Mouse (Mus musculus) thymus, adult 18-20 months (tissue): ENCODE results near the gene Elovl5.

Source experiments
- DNase-seq, 2 experiments: peaks; one replicate each; pipeline ENCODE4 v3.0.0; 2022; ENCODE audit warnings: mixed read lengths in 2 of 2

Gene Elovl5

DNA sequence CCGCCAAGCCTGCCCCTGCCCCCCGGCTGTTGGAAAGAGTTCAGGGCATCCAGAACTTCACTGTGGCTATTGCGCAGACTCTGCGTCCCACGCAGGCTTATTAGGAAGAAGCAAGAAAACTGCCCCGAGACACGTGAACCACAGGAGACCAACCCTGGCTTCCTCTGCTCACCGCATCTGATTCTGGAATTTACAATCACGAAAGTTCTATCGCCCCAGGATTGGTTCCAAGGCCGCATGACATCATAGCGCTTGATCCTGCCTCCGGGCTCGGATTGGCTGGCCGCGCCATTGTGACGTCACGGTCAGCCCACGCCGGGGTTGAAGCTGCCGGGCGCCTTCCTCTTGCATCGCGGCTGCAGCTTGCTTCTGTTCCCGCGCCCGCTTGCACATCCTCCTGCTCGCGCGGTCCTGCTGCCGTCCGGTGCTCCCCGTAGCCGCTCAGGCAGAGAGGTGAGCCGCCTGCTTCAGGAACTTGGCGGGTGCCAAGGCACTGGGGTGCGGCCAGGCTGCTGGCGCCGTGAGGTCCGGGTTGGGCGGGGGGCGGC lies at the start of gene Elovl5:
Elovl5 (plus strand) TSS at position 291 of the 548 bp plus-strand sequence.
- peak; percentile 93 to 96 for DNase-seq

DNA sequence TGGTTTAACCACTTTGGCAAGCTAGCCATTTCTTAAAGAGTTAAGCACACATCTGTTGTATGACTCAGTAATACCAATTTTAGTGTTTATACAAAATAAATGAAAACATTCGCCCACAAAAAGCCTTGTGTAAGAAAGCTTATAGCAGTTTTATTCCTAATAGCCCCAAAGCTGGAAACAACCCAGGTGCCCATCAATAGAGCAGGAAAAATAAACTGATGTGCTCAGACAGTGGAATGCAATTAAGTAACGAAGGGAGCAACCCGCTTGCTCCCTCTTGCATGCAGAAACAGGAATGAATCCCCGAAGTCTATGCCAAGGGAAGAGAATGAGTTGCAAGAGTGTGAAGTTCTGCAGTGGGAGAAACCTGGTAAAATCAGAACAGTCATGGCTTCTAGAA lies 25.7 kb upstream of the Elovl5 start:
- DNase-seq: no peak

DNA sequence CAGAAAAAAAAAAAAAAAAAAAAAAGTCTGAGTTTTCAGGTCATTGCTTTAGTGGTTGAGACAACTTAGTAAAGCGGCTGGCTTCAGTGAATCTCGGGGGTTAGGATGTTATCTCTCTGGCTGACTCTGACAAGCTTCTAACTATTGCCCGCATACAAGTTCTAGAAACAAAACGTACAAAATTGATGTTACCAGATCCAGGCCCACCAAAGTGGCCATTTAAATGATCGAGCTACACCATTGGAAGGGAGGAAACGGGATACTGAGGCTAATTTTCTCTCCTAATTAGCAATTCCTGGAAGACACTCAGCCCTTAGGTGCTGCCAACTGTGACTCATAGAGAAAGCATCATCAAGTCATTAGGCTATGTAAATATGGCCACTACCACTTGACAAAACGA lies 18.6 kb upstream of the Elovl5 start:
- DNase-seq: no peak

DNA sequence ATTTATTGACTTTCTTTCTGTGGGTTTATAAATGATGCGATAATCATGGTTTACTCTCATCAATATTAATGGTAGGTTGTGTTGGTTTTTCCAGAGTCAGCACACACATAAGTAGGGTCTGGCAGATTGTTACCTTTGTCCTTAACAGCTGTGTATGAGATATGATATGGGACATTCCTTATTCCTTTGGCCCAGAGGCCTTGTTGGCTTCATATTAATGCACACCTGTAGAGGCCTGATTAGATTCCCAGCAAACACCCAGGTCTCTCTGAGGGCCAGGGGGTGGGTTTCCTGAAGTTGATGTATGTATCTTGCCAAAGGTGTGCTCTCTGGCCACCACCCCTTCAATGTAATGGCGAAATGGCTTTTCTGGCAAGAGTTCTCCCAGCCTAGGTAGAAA lies 13.0 kb upstream of the Elovl5 start:
- DNase-seq: no peak

DNA sequence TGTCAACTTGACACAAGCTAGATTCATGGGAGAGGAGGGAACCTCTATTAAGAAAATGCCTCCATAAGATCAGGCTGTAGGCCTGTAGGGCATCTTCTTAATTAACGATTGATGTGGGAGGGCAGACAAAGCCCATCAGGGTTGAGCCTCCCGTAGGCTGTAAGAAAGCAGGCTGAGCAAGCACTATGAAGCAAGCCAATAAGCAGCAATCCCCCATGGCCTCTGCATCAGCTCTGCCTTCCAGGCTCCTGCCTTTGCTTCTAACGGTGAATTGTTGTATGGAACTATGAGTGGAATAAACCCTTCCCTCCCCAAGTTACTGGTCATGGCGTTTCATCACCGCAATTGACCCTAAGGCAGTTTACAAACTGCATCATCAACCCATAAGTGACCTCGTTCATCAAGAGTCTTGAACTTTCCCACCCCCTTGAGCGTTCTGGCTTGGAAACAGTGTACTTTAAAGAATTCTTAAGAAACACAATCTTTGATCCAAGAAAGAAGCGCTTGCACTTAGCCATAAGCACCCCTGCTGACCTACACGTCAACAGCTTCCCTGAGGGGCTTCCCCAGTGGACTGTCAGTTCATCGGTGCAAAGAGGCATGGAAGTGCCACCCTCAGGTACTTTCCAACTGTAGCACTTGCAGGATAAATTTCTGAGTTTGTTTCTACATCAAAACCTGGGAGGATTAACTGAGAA lies 7.4 kb upstream of the Elovl5 start:
- peak in 1 of 2 experiments; percentile 26 for DNase-seq

DNA sequence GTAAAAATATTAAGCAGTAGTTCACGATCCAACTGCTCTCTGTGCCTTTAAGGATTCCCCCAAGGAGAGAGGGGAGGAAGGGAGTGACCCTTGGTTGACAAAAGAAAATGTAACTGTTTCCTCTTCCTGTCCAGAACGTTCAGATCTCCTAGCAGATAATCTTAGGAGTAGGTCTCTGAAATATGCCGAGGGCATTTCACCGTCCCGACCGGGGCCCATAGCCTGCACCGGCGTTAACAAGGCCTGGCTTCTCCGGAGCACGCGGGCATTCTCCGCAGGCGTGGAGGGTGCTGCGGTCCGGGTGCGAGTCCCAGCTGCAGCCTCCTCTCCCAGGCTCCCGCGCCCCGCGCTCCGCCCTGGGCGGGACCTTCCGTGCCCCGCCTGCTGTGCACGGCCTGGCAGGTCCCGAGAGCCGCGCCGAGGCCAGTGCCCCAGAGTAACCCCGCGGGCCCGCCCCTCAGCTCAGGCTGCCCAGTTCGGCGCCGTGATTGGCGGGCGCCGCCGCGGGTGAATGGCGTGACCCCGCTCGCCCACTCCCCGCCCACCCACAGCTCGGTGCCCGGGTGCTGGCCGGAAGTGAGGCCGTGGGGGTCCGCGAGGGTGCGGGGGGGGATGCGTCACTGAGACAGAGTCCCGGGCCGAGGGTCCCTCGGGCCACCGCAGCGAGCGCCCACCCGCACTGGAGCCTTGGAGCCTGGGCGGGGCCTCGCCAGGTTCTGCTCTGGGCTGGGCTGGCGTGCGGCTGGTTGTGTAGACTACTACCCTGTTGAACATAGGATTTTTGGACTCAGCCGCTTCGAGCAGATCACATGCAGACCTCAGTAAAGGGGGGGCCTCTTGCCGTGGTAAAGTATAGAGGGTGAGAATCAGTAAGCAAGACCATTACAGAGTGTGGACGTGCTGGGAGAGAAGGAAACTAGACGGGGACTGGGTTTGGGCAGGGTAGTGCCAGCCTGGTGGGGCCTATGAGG lies 6.6 kb upstream of the Elovl5 start:
- peak; percentile 85 to 88 for DNase-seq

DNA sequence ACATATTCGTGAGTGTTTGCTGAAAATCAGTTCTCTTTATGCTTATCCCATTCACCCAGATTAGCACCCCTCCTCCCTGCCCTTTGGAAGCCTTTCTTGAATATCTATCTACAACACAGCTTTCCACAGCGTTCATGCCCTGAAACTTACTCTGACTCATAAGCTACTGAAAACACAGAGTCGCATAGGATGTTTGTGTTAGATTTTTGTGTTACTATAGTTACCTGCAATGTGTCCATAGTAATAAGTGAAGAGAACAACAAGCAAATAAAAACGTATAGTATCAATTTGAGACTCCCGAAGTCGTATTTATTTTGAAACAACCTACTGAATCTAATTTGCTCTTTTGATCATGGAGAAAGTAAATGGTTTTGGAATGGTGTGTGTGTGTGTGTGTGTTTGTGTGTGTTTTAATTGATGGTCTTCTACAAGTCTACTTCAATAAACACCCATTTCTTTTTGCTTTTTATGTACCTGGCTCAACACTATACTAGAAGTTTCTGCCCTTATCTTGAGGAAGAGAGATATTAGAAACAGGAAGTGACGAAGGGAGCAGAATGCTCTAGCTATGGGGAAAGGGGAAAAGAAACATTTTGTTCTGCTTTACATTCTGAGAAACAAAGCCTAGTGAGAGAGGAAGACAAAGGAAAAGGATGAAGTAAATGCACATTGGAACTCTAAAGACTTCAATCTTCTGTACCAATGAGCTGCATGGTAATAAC lies 5.5 kb upstream of the Elovl5 start:
- no peak for DNase-seq

DNA sequence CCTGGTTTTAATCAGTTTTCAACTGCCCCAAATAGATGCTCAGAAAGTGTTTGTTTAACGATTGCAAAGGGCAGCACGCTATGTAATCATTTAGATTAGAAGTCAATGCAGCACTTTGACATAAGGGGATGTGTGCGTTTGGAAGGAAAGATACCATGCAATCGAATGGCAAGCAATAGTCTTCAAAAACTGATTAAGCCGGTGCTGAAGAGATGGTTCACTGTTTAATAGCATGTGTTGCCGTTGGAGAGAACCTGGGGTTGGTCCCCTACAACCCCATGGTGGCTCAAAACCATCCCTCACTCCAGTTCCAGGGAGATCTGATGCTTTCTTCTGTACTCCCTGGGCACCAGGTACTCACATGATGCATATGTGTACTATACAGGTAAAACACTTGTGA lies 4.9 kb upstream of the Elovl5 start:
- no peak for DNase-seq

DNA sequence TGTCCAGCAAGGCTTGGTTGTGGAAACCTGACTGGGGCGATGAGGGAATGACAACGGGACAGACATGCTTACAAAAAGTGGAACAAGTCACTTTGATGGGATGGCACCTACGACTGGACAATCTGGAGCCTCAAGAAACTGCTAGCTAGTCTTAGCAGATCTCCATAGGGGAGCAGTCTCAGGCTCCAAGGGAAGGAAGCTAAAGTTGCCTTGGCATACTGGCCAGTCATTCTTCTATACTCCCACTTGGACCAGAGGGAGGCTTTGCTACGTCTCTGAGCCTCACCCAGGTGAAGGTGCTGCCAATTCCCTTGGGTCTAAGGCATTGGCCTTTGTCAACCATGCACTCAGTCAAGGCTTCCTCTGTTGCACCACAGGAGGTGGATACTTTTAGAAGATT lies 2.5 kb upstream of the Elovl5 start:
- DNase-seq: no peak

DNA sequence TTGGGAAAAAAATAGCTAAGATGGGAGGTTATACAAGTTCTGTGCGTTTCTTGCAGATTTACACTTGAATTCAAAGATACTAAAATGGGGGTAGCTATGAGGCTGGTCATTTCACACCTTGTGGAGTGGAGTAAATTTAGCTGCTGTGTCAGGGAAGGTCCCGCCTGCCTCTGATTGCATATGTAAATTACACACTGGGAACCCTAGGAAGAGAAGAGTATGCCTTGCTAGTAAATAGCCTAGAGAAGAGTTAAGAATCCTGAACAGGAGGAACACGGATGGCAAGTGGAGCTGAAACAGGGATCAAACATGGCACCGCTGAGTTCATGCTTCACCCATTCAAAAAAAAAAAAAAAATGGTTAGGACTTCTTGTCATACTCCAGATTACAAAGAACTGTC lies 1.4 kb upstream of the Elovl5 start:
- no peak for DNase-seq

DNA sequence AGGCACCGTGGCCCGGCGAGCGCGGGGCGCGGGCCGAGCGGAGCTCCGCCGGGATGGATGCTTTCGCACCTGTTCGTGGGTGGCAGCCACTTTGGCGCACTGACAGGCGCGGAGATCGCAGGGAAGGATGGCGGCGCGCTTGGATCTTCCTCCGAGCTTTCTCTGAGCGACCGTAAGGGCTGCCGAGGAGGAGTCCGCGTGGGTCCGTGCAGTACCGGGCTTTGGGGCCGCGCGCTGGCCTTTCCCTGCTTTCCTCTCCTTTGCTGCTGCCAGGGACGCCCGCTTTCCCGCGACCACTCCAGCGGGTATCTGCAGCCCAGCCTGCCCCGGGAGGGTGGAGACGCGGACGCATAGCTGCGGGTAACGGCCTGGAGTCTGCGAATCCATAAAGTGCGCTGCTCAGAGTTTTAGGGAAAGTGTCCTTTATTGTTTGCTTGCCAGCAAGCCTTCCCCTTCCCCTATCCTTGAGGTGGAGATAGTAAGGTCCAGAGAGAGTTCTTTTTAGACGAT lies 513 bp downstream of the Elovl5 start:
- peak in 1 of 2 experiments; percentile 39 for DNase-seq

DNA sequence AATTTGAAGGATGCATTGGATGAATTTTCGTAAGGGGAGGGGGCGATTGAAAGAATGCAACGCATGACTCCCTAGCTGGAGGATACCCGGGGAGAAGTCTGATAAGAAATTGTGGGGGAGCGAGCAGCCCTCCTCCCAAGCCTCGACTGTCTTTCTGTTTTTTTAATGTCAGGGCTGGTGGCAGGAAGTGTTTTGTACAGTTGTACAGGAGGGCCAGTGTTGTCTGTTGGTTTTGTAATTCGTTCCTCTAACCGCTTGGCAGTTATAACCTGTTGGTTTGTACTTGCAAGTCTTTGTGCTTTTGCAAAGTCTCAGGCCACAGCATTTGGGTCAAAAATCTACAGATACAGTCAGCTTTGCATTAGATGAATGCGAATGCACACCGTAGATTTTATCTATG lies 1.0 kb downstream of the Elovl5 start:
- DNase-seq: peak in 1 of 2 experiments; percentile 47

DNA sequence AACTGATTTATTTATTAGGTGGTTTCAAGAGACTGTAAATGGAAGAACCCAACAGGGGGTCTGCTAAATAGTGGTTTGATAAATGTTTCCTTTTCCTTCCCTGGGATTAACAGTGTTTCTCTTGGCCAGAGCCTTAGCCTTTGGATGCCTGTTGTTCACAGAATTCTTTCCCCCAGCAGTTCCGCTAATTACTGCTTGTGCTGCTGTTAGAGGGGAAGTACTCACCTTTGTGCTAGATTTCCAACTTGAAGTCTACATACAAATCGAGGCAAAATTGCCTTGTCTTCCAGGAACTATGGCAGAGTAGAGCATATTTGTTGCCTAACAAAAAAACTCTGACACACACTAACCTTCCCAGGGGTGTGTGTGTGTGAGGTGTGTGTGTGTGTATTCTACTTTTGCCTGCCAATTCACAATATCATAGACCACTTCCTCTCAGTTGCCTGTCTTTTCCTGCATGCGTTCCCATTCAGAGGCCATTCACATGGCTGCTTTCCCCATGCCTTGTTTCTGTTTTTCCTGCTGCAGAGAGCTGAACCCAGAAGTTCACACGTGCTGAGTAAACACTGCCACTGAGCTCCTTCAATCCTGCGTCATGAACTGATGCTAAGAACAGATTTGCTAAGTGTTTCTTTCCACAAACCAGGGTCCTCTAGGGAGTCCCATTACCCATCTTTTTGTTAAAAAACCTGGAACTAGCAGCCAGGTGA lies 2.0 kb downstream of the Elovl5 start:
- DNase-seq: no peak

DNA sequence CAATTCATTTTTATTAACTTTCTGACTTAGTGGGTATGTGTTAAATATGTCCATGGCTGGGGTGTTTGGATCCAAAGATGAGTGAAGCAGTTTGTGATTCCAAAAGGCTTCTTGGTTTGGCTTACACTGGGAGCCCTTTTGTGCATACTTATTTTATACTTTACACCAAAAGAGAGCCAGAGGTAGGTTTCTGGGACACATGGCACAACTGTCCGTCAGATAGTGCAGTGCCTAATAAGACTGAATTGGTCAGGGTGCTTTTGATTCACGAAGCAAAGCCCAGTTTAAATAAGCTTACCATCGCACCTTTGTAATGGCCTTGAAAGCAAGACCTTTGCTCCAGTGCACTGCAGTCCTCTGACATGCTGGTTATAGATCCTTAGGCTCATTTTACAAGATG lies 3.3 kb downstream of the Elovl5 start:
- DNase-seq: no peak

DNA sequence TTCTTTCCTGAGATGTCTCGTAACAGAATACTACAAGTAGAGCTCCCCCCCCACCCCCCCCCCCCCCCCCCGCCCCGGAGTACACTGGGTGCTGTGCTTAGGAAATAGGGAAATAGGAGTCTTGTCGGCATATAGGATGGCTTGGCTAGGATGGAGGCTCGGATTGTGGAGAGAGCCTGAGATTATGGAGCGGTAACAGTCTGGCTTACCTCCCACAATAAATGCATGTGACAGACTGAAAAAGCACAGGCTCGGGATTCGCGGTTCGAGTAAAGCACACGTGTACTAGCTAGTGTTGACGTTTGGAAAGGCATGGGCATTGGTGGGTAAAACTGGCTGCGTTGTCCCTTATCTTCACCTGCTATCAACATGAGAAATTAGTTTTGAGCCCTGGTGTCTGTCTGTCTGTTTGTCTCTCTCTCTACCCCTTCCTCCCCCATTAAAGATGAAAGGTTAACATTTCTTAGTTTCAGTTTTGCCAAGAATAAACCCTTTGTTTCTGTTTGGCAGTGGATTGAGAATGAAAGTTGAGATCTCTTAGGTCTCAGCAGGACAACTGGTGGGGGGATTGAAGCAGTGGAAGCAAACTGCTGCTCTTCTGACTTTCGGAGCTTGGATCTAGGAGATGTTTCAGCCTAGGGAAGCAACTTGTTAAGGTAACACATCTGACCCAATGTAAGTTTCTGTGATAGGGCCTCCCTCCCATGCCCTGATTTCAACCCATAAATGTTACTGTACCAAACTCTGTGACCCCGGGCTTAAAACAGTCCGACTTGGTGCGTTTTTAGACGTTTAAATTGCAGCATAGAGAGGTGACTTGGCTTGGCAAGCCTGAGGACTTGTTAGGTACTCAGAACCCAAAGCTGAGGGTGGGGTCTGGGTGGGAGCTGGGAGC lies 4.4 kb downstream of the Elovl5 start:
- DNase-seq: no peak

DNA sequence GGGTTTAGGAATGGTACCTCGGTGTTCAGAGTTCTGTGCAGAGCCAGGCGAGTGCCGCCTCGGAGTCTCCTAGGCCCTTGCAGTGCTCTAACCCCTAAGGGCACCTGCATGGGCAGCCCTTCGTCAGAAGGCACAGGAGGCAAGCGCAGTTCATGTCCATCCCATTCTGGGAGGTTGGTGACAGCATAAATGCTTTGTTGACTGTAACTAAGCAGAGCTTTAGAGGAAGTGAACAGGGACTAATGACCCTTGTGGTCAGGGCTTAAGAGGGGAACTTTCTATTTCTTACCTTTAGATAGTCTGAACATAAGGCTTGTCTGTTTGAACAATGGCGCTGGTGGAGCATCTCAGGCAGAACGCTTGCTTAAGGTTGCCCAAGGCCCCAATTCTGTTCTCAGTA lies 6.6 kb downstream of the Elovl5 start:
- no peak for DNase-seq

DNA sequence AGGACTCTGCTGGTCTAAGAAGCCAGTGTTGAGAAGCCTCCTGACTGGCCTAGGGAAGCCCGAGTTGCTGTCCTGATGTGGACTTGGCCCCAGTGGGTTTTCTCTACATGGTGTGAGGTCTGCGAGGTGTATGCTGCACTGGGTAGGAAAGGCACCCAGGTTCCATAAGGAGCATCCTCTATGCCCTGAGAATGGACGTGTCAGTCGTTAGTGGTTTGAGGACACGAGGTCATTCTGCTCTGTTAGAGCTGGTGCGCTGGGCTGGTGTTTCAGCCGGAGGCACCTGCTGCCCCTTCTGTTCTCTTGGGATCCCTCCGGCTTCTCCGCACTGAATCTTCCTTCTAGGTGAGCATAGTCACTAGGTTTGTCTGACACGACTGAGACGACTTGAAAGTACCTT lies 7.0 kb downstream of the Elovl5 start:
- DNase-seq: no peak

DNA sequence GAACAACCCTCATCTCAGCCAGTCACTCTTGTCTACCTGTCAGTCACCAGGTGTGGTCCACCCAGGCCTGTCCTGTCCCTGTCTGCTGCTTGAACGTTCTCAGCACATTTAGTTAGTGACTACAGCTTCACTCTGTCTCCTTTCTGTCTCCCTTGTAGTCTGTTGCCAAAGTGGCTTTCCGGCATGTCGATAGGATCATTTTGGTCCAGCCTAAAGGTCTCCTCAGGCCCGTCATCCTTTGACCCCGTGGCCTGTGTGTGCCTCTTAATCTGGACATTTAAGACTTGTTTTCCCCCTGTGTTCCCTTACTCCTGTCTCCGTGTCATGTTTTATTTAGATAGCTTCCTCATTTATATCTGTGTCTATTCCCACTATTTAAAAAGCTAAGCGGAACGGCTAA lies 9.0 kb downstream of the Elovl5 start:
- DNase-seq: no peak

DNA sequence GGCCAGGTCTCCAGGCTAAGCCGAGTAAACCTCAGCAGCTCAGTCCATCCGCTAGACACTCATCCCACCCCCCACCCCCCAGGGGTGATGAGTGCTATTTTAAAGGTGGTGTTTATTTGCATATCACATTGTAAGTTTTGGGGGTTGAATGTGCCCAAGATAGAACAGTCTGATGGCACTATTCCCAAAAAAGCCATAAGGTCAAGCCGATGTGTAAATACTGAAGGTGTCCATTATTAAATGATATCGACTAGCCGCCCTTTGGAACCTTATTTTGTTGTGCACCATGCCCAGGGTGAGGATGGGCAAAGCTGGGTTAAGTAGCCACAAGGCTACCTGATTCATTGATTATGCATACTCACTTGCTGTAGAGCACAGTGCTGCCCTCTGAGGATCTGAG lies 9.7 kb downstream of the Elovl5 start:
- DNase-seq: no peak

DNA sequence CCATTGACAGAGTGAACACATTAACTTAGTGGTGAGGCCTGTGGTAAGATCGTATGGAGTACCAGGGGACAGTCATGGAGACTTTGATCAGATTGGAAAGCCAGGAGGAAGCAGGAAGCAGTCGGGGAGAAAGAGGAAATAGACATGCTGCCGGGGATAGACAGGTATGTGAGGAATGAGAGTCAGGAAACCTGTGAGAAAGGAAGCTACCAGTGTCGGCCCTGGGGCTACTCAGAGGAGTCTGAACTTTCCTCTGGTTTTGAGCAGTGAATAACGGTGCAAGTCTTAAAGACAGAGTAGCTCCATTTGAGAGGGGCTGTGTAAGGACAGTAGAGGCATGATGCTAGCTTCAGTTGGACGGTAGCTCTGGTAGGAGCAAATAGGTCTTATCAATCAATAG lies 10.3 kb downstream of the Elovl5 start:
- no peak for DNase-seq

DNA sequence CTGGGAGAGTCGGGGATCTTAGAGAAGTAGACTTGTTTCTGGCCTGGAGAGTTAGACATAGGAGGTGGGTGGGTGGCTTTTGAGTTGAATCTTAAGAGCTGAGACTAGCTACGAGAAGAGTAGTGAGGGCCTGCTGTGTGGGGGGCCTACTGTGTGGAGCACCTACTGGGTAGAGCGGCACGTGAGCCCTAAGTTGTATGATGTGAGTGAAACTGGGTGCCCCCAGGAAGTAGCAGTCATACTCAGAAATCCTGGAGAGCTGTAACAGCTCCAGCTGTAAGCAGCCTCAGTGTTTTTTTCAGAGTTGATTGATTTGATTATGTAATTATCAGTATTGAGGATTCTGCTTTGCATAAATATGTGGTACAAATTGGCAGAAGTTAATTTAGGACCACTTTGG lies 11.6 kb downstream of the Elovl5 start:
- DNase-seq: no peak
